Mouse (Mus musculus): ENCODE results near the gene Pappa2. TPM values are rescaled to one million over a fixed set of nuclear protein-coding genes. Genes with fewer than 3 reads are reported as not detected.

The Pappa2 gene
- polyA plus RNA-seq (2012; rRNA removed), result 0.25 and 0.26 TPM in 2 replicates

DNA sequence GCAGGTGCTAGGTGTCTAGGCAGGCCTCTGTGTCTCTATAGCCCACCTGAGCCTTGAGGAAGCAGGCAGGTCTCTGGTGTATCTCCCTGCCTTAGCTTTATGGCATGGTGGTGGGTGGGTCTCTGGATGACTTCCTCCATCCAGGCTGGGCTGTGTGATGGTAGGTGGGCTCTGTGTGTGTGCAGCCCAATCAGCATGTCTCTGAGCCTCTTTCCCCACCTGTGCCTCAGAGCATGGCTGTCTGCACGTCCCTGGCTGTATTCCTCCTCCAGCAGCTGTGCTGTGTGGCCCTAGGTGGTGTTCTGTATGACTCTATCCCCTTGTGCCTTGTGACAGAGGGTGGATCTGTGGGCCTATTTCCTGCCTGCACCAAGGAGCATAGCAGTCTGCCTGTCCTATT lies at the start of gene Pappa2:
Gene Pappa2, minus strand, starts transcription at position 101 of the 400 bp plus-strand sequence.
- Histone ChIP-seq H3K4me3 (ENCODE audit: insufficient read depth, low read length) (no peak within 1 kb of the TSS), H3K27ac (ENCODE audit: insufficient read depth, low read length) (no peak within 1 kb of the TSS), H3K4me1 (ENCODE audit: control insufficient read depth, insufficient read depth, low read length) (no peaks in the 10 kb centered on the region)
- TF ChIP-seq POLR2A (IDR thresholded peaks at IDR 0.05; ENCODE audit: extremely low read depth, insufficient read depth, low read length) (no peak), CTCF (IDR thresholded peaks at IDR 0.05; ENCODE audit: extremely low read depth, insufficient read depth, low read length) (no peak)

DNA sequence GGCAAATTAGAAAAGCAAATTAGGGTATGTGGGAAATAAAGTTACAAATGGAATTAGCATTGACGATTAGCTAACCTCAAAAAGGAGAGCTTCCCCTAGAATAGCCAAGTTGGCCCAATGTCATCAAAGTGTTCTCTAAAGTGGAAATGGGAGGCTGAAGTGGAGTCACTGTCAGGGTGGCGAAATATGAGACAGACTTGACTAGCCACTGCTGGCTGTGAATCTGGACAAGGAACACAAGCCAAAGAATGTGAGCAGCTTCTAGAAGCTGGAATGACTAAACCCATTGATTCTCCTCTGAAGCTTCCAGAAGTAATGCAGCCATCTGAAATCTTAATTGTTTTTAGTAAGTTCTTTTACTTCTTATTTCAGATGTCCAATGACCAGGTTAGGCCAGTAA lies 48.8 kb upstream of the Pappa2 start:
- TF ChIP-seq POLR2A (IDR thresholded peaks at IDR 0.05; ENCODE audit: extremely low read depth, insufficient read depth, low read length) (no peak), CTCF (IDR thresholded peaks at IDR 0.05; ENCODE audit: extremely low read depth, insufficient read depth, low read length) (no peak)
- Histone ChIP-seq H3K4me1 (ENCODE audit: control insufficient read depth, insufficient read depth, low read length) (no peaks in the 10 kb centered on the region), H3K4me3 (ENCODE audit: insufficient read depth, low read length) (no peak overlapping the region)

GRCm38 (mm10) chr1:159014940-159015660 lies 34.8 kb upstream of the Pappa2 start:
- TF ChIP-seq CTCF (IDR thresholded peaks at IDR 0.05; ENCODE audit: extremely low read depth, insufficient read depth, low read length) (no peak), POLR2A (IDR thresholded peaks at IDR 0.05; ENCODE audit: extremely low read depth, insufficient read depth, low read length) (no peak)
- no peak overlapping the region for H3K27ac ChIP-seq (ENCODE audit: insufficient read depth, low read length)

More for the DNA sequence above, 48.8 kb upstream of the Pappa2 start:
- H3K27ac ChIP-seq (ENCODE audit: insufficient read depth, low read length), result no peak overlapping the region

GRCm38 (mm10) chr1:158987042-158987441 lies 6.8 kb upstream of the Pappa2 start:
- H3K4me1 ChIP-seq (ENCODE audit: control insufficient read depth, insufficient read depth, low read length), result no peaks in the 10 kb centered on the region
- no peak overlapping the region for H3K27ac ChIP-seq (ENCODE audit: insufficient read depth, low read length)
- H3K4me3 ChIP-seq (ENCODE audit: insufficient read depth, low read length), result no peak overlapping the region
- no peak for TF ChIP-seq POLR2A (IDR thresholded peaks at IDR 0.05; ENCODE audit: extremely low read depth, insufficient read depth, low read length)
- TF ChIP-seq CTCF (IDR thresholded peaks at IDR 0.05; ENCODE audit: extremely low read depth, insufficient read depth, low read length), result no peak

More at GRCm38 (mm10) chr1:159014940-159015660, 34.8 kb upstream of the Pappa2 start:
- no peak overlapping the region for H3K4me3 ChIP-seq (ENCODE audit: insufficient read depth, low read length)
- H3K4me1 ChIP-seq (ENCODE audit: control insufficient read depth, insufficient read depth, low read length), result no peaks in the 10 kb centered on the region

GRCm38 (mm10) chr1:158962340-158962739 lies 17.9 kb downstream of the Pappa2 start:
- no peaks in the 10 kb centered on the region for H3K4me1 ChIP-seq (ENCODE audit: control insufficient read depth, insufficient read depth, low read length)
- H3K27ac ChIP-seq (ENCODE audit: insufficient read depth, low read length), result no peak overlapping the region
- no peak for TF ChIP-seq POLR2A (IDR thresholded peaks at IDR 0.05; ENCODE audit: extremely low read depth, insufficient read depth, low read length)
- TF ChIP-seq CTCF (IDR thresholded peaks at IDR 0.05; ENCODE audit: extremely low read depth, insufficient read depth, low read length), result no peak
- no peak overlapping the region for H3K4me3 ChIP-seq (ENCODE audit: insufficient read depth, low read length)

DNA sequence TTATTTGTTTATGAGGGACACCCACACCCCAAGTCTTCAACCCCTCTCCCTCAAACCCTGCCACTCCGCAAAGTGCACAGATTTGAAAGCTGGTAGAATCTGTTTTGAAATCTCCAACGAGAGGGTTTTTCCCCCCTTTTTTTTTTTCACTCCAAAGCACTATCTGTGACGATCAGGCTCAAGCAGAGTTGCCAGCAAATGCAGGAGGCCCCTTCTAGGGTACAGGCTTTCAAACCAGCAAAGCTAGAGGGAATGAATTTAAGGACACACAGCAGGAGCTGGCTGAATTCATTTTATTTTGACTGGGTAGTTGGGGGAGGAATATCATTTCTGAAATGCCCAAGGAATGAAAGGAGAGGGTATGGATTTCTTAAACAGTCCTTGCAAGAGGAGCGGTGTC lies 19.3 kb downstream of the Pappa2 start:
- Histone ChIP-seq H3K4me3 (ENCODE audit: insufficient read depth, low read length) (no peak overlapping the region), H3K4me1 (ENCODE audit: control insufficient read depth, insufficient read depth, low read length) (no peaks in the 10 kb centered on the region), H3K27ac (ENCODE audit: insufficient read depth, low read length) (no peak overlapping the region)
- TF ChIP-seq CTCF (IDR thresholded peaks at IDR 0.05; ENCODE audit: extremely low read depth, insufficient read depth, low read length) (no peak), POLR2A (IDR thresholded peaks at IDR 0.05; ENCODE audit: extremely low read depth, insufficient read depth, low read length) (no peak)

GRCm38 (mm10) chr1:158960549-158960948 lies 19.7 kb downstream of the Pappa2 start:
- Histone ChIP-seq H3K4me3 (ENCODE audit: insufficient read depth, low read length) (no peak overlapping the region), H3K4me1 (ENCODE audit: control insufficient read depth, insufficient read depth, low read length) (no peaks in the 10 kb centered on the region), H3K27ac (ENCODE audit: insufficient read depth, low read length) (no peak overlapping the region)
- TF ChIP-seq POLR2A (IDR thresholded peaks at IDR 0.05; ENCODE audit: extremely low read depth, insufficient read depth, low read length) (no peak), CTCF (IDR thresholded peaks at IDR 0.05; ENCODE audit: extremely low read depth, insufficient read depth, low read length) (no peak)

DNA sequence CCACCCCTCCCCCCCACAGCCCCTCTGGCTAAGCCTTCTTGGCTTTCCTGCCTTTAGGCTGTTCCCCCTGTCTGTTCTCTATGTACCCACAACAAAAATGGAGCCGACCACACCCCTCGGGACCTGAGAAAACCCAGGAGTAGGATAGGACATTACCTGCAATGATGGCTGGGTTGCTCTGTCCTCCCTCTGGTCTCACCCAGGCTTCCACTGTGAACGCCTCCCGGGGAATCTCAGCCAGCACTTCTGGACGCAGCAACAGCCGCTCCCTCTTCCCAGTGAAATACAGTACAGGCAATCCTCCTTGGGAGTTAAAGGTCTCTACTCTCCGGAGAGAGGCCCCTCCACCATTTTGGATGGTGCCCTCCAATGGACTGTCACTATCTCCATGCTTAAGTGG lies 23.9 kb downstream of the Pappa2 start:
- Histone ChIP-seq H3K4me1 (ENCODE audit: control insufficient read depth, insufficient read depth, low read length) (no peaks in the 10 kb centered on the region; the same call in 1 of the 2 replicates), H3K4me3 (ENCODE audit: insufficient read depth, low read length) (no peak overlapping the region), H3K27ac (ENCODE audit: insufficient read depth, low read length) (no peak overlapping the region)
- TF ChIP-seq POLR2A (IDR thresholded peaks at IDR 0.05; ENCODE audit: extremely low read depth, insufficient read depth, low read length) (no peak), CTCF (IDR thresholded peaks at IDR 0.05; ENCODE audit: extremely low read depth, insufficient read depth, low read length) (no peak)

DNA sequence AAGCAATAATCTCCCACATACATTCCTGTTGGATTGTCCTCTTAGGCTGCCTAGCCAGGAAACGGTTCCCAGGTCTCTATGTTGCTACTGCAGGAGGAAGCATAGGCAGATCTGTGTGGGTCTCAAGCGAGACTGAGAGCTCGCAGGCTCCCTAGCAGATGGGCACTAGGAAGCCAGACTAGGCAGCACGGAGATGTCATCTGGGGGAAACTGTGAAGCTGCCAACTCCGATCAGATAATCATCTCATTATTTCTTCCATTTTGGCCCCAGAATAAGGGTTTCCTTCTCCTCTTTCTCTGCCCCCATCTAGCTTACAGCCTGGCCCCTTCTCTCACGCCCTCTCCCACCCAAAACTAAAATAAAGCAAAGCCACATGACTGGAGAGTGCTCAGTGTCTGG lies 25.5 kb downstream of the Pappa2 start:
- TF ChIP-seq CTCF (IDR thresholded peaks at IDR 0.05; ENCODE audit: extremely low read depth, insufficient read depth, low read length), result no peak
- TF ChIP-seq POLR2A (IDR thresholded peaks at IDR 0.05; ENCODE audit: extremely low read depth, insufficient read depth, low read length), result no peak
- H3K27ac ChIP-seq (ENCODE audit: insufficient read depth, low read length), result no peak overlapping the region

More for the DNA sequence above, 25.5 kb downstream of the Pappa2 start:
- Histone ChIP-seq H3K4me1 (ENCODE audit: control insufficient read depth, insufficient read depth, low read length) (no peaks in the 10 kb centered on the region; the same call in 1 of the 2 replicates), H3K4me3 (ENCODE audit: insufficient read depth, low read length) (no peak overlapping the region)

All from cortical plate, adult 2 months (tissue).